Mouse (Mus musculus) megakaryocyte-erythroid progenitor cell, adult 5-6 weeks (primary cell): ENCODE data around the gene Pbx4. TPM values are rescaled to one million over a fixed set of nuclear protein-coding genes. Genes with fewer than 3 reads are reported as not detected.

Source experiments
- ATAC-seq: replicated peaks from 2 replicates; pipeline ENCODE4 v1.8.0; 2016; ENCODE audit warnings: mild to moderate bottlenecking, inconsistent platforms; ENCODE audit not compliant: severe bottlenecking, poor library complexity, low FRiP score, low TSS enrichment
- total RNA-seq, 2 experiments: library from RNA; stranded (forward) in 1 of 2; stranded (reverse) in 1 of 2; fragments of 200-1000, 215-1000 nt in 1 of 2; fragments of >200 nt in 1 of 2; fragmentation: Nextera tagmentation in 1 of 2; gene quantifications; 2 replicates each; pipeline ENCODE4 v1.2.3; 2014 to 2017

The Pbx4 gene
- total RNA-seq, 2 experiments from 2014 or later: 20.7 to 72.8 TPM

DNA sequence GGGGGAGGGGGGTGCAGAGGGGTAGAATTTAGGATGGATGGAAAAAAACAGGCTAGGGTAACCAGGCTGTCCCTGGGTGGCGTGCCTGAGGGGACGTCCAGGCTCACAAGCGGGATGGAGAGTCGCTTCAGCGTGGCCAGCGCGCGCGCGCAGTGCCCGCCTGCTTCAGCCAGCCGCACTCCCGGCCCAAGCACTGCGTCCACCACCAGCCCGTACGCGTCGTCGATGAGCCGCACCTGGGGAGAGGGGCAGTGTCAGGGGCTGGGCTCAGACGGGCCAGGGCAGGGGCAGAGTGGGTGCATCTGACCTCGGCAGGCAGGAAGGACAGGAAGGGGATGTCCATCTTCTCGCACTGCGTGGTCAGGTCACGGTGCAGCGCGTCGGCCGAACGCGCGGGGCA lies 56.6 kb downstream of the Pbx4 start:
- ATAC-seq: no peak

DNA sequence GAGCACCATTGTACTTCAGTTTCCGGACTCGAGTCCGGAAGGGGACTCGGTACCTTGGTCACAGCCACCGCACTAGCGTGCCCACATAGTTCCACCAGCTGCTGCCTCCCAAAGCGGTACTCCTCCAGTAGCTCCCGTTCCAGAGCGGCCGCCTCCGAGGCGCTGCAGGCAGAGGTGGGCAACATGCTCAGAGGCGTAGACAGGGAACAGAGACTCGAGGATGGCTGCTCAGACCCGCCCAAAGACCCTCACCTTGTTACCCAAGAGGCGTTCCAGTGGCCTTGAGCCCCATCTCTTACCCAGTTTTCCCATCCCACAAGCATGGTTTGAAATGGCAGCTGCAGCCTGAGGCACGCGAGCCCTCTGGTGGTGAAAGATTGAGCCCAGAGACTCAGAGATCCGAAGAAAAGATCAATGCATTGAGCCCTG lies 58.5 kb downstream of the Pbx4 start:
- peak; percentile 35; the same call in 1 of the 2 replicates for ATAC-seq

DNA sequence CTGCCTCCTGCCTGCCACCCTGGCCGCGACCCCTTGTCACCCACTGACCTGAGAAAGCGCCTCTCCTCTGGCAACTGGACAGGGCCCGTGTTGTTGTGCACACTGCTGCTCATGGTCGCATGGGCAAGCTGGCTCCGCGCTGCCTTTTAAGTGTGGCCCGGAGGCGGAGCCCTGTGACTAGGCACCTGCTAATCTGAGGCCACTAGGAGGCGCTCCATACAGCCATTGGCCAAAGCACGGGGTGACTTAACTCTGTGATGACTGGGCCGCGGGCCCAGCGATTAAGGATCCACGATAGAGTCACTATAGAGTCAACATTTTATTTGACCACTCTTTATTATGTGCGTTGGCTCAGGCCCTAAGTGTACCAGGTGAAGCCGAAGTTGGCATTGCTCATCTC lies 61.6 kb downstream of the Pbx4 start:
- peak; percentile 46; the same call in 1 of the 2 replicates for ATAC-seq

DNA sequence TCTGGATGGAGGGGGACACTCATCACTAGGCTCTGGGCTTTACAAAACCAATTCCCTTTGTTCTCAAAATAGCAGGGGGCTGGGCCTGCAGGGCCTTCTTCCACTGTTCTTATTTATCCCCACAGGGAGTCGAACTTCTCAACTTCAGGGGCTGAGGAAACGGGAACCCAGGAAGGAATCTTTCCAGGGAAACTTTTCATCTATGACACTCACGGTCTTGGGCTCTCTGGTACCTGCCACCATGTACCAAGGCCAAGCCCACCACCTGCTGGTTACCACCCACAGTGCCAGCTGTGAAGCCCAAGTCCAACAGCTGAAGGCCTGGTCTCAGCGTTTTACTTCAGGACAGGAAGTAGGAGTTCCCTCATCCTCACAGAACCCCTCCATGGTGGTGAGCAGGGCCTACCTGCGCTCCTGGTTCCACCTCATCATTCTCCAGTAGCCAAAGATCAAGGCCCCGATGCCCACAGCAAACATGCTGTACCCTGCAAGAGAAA lies 62.6 kb downstream of the Pbx4 start:
- ATAC-seq: no peak

DNA sequence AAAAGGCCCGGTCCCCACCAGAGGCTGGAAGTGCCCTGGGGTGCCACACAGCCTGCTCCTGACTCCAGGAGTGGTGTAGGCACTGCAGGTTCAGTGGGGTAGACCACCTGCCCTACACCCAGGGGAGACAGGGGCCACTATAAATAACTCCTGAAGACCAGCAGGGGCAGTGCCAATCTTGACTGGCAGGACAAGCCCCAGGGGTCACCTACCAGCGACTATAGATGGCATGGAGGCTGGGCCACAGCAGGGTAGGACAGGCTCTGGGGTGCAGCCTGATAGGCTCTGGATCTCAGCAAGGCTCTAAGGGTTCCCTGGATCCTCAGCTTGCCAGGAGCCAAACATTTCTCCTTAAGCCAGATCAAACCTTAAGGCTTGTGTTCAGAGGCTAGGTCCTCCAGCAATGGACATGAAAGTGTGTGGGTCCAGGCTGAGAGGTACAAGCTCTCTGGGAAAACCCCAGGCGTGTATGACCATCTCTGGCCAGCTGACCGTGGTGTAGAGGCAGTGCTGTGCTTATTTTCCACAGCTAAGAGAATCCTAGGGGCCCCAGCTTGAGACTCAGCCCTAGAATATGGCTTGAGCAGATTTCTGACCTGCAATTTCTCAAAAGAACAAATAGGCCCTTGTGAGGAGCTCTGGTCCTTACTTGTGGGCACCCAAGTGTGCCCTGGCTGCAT lies 63.6 kb downstream of the Pbx4 start:
- ATAC-seq: no peak

DNA sequence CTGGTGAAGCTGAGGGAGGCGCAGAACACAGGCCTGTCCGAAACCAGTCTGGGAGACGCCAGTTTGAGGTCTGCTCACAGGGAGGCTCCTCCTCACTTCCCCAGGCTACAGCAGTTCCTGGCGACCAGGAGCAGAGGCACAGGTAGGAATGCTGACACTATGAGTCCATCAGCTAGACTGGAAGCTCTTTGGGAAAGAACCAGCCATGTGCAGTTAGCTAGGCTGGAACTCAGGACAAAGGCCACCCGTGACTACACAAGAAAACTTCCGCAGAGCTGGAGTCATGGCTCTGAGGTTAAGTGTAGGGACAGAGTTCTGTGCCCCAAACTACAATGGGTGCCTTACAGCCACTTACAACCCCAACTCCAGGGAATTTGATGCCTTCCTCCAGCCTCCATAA lies 65.6 kb downstream of the Pbx4 start:
- no peak for ATAC-seq

DNA sequence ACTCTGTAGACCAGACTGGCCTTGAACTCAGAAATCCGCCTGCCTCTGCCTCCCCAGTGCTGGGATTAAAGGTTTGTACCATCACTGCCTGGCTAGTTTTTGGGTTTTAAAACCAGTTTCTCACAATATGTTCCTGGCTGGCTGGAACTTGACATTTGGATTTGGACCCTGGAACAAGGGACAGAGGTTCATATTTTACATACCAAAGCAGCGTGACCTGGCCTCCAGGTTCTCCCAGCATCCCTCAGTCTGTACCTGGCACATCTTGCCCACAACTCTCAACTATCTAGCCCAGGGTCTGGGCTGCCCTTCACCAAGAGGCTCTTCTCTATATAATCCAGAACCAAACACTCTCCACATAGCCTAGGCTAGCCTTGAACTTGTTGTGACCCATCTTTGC lies 67.6 kb downstream of the Pbx4 start:
- ATAC-seq: no peak

DNA sequence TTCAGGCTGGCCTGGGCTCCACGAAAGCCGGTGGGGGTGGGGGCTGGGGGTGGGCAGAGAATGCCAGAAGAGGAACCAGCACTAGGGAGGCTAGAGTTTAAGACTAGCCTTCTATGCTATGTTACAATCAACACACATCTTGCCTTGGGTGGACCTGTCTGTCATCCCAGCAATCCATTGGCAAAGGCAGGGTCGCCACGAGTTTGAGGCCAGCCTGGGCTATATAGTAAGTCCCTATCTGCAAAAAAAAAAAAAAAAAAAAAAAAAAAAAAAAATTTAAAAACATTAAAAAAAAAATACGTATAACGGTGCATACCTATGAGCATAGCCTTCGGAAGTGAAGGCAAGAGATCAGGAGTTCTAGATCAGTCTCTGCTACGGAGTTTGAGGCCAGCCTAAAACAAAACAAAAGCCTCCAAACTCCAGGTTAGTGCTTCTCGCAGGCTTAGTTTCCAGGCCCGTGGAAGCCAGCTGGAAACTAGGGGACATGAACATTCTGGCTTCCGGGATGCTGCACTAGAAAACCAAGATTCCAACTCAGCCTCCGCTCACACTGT lies 68.7 kb downstream of the Pbx4 start:
- ATAC-seq: no peak; the same call in 1 of the 2 replicates

DNA sequence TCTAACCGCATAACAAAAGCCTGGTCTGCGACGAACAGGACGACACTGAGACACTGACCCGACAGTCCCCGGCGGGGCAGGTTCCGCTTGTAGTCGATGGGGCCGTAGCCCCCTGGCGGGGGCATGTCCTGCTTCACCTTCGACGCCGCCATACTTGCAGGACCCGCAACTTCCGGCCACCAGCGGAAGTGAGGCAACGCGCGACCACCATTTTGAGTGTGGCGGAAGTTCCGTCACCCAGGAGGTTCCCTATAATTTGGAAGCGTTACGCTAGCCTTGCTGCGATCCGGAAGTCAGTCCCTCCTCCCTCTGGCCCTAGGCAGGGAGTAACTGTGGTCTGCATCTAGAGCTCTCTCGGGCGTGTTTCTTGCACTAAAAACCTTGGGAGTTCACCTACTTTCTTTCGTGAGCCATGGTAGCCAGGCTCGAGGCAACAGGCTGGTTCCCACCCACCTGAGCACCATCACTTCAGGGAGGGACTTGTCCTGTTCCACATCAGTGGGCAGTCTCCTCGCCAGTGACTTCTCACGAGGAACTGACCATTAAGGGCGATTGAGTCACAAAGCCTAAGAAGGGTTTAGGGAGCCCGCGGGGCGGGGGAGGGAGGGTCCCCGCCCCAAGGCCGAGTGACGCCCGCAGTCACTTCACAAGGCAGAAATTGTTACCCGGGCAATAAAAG lies 69.3 kb downstream of the Pbx4 start:
- peak; percentile 66 for ATAC-seq

DNA sequence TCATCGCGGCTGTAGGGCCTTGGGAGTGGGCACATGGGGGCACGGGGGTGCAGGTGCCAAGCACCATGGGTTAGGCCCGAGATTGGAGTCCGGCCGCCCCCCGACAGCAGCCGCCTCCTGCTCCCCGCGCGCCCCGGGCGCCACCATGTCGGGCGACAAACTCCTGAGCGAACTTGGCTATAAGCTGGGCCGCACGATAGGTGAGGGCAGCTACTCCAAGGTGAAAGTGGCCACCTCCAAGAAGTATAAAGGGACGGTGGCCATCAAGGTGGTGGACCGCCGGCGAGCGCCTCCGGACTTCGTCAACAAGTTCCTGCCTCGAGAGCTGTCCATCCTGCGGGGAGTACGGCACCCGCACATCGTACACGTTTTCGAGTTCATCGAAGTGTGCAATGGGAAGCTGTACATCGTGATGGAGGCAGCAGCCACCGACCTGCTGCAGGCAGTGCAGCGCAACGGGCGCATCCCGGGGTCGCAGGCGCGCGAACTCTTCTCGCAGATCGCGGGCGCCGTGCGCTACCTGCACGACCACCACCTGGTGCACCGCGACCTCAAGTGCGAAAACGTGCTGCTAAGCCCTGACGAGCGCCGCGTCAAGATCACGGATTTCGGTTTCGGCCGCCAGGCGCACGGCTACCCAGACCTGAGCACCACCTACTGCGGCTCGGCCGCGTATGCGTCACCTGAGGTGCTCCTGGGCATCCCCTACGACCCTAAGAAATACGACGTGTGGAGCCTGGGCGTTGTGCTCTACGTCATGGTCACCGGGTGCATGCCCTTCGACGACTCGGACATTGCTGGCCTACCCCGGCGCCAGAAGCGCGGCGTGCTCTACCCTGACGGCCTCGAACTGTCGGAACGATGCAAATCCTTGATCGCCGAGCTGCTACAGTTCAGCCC lies 70.1 kb downstream of the Pbx4 start, which contains the start of the genes Tssk6, Ndufa13 and Yjefn3:
TSS of gene Tssk6 (plus strand) at position 22 of the 900 bp plus-strand sequence.
TSS of gene Ndufa13 (minus strand) at position 396 of the 900 bp plus-strand sequence.
TSS of gene Yjefn3 (minus strand) at position 550 of the 900 bp plus-strand sequence.
- ATAC-seq: peak; percentile 19

DNA sequence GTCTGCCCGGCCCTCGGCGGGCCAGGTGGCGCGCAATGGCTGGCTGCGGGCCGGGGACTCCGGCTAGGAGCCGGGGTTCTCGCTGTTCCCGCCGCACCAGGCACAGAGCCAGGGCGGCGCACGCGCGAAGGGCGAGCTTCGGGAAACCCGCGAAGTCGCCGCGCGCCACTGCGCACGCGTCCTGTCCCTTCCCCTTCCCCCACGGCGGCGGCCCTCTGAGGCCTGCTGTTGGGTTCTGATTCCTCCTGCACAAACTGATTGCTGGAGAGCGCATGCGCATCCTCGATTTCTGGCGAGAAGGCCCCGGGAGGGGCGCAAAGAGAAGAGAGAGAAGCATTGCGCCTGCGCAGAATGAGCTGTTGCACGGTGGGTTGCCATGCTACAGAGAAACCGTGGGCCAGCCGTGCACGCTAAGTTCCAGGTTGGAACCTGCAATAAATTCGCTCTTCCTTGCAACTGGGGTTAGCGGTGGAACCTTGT lies 70.8 kb downstream of the Pbx4 start:
- ATAC-seq: peak; percentile 62

DNA sequence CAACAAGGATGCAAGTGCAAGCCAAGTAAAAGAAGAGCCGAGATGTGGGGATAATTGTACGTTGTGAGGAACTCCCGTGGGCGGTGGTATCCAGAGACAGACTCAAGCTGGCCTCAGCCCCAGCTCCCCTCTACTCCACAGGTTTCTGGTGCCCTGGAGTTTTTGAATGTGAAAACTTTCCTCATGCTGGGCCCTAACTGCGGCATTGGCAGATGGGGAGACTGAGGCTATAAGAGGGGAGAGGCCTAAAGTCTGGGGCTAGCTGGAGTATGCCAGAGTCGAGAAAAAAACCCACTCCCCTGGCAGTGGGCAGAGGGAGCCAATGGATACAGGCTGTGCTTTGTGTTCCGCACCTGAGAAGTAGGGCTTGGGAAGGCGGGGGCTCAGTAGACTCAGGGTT lies 71.8 kb downstream of the Pbx4 start:
- no peak for ATAC-seq

DNA sequence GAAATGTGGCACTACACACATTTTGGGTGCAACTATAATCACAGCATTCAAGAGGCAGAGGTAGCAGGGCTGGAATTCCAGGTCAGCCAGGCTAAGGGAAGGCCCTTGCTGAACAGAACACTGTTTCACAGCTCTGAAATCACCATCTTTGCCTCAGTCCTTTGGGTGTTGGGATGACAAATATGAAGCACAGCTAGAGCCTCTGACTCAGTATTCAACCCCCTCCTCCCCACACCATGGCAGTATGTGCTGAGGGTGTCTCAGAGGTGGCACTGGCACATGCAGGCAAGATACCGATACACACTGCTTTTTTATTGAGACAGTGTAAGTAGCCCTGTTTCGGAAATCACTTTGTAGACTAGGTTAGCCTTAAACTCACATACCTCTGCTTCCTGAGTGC lies 74.0 kb downstream of the Pbx4 start:
- no peak for ATAC-seq

DNA sequence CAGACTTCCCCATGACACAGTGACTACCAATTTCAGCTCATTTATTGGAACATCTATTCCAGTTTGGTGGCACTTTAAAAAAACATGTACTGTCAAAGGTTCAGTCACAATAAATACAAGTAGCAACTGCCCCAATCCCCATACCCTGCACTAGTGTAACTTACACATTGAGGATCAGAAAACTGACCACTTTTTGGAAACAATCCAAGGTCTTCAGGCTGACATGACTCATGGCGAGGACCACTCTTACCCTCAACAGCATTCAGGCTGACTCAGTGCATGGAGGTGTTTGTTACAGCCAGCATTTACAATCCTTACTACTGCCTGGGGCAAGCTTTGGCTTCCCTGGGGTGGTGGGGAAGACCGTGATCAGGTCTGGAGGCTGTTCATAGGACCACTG lies 74.8 kb downstream of the Pbx4 start:
- ATAC-seq: no peak

DNA sequence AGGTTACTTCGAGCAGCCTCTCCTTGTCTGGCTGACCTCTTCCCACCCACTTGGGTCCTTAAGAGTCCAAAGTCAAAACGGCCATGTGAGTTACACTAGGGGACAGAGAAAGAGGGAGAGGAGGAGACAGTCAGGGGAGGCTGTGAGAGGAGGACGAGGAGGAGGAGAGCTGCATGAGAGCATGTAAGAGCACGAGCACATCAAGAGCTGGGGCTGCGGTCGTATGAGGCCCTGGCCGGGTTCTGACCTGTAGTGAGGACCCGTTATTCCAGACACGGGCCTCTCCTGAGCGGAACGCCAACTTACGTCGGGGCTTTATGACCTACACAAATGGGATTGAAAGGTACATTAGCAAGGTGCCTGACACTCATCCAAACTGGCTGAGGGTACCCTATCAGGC lies 79.6 kb downstream of the Pbx4 start:
- peak; percentile 5; the same call in 1 of the 2 replicates for ATAC-seq

DNA sequence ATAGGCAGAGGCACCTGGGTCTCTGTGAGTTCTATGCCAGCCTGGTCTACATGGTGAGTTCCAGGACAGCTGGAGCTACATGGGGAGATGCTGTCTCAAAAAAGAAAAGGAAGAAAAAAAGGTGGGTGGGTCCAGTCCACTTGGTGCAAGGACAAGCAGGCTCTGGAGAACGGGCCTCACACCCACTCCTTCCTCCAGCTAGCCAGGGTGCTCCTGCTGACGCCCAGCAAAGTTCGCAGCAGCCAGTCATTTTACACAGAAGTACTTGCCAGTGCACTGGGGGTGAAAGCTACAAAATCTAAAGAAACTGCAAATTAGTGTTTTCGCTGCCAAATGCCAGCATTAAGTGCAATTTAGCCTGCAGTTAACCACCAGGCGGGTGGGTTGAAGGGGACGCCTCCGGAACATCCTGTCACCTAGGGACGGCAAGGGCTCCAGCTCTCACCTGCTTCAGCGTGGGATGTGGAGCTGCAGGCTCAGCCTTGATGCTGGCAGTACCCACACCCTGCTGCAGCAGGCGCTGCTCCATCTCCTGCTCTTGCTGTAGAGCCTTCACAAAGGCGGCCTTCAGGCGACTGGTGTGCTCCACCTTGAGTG lies 80.3 kb downstream of the Pbx4 start:
- ATAC-seq: no peak

DNA sequence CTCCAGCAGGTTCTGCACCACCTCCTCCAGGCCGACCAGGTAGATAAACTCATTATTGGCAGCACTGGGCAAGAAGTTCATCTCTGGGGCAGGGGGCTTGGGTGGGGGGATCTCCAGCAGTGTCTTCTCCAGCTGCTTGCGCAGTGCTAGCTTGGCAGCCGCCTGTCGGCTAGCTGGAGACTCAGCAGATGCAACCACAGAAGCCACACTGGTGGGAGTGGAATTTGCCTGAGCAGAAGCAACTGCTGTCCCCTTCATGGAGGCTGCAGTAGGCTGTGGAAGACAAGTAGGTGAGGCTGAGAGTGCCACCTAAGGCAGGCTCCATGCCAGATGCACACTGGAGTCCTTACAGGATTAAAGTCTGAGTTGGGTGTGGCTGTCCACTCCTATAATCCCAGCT lies 82.2 kb downstream of the Pbx4 start:
- ATAC-seq: no peak

DNA sequence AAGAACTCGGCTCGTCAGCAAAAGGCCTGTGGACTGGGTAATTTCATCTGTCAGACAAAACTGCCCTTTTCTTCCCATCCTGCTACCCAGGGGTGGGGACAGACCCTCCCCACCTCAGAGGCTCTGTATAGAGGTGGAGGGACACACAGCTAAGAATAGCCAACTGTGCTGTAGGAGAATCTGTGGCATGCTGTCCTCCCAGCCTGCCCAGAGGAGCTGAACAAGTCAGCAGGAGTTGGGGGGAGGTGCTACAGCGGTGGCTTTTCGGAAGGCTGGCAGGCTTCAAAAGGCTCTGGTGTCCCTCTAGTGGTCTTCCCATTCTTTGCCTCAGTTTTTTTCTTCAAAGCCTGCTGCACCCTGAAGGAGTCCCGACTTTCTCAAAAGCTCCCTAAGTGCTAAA lies 83.5 kb downstream of the Pbx4 start:
- no peak for ATAC-seq

DNA sequence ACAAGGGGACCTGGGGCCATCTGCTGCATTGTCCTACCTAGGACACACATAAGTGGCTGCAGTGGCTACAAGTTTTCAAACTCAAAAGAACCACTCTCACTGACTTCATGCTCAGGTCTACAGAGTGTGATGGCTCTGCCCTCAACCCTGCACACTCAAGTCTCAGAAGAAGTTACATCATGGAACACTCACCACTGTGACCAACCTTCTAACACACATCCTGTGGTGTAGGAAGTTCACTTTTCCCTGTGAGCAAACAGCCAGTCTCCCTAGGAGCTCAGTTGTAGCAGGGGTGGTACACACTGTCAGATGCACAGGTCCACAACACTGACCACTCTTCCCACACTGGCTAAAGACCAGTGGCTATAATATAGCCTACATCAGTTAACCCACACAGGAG lies 86.2 kb downstream of the Pbx4 start:
- no peak for ATAC-seq
